Mouse (Mus musculus) heart, adult 2 months (tissue): Measurements from ENCODE around the gene Akr1b3. TPM values are rescaled to one million over a fixed set of nuclear protein-coding genes. Genes with fewer than 3 reads are reported as not detected.

Source experiments
- DNase-seq, 2 experiments: peaks; one replicate each; pipeline ENCODE4 v3.0.0; 2021
- H3K27ac ChIP-seq: fragments of 200-600 bp; 2 replicates; pipeline ENCODE4 v1.8.1; 2022
- H3K27me3 ChIP-seq: fragments of 200-500 bp; 2 replicates; pipeline ENCODE4 v1.6.1; 2012; ENCODE audit warnings: mild to moderate bottlenecking, low read length, inconsistent platforms, mixed read lengths; ENCODE audit not compliant: control insufficient read depth, insufficient read depth
- H3K36me3 ChIP-seq: fragments of 200-500 bp; 2 replicates; pipeline ENCODE4 v1.6.1; 2012; ENCODE audit warnings: low read length, inconsistent platforms; ENCODE audit not compliant: control insufficient read depth, insufficient read depth
- H3K4me1 ChIP-seq: fragments of 200-500 bp; 2 replicates; pipeline ENCODE4 v1.6.1; 2011; ENCODE audit warnings: low read length; ENCODE audit not compliant: control insufficient read depth, insufficient read depth
- H3K4me3 ChIP-seq: fragments of 200-600 bp; 2 replicates; pipeline ENCODE4 v1.8.1; 2022
- H3K79me2 ChIP-seq: fragments of 200-500 bp; replicated peaks from 2 replicates; pipeline ENCODE4 v1.6.1; 2012; ENCODE audit warnings: mild to moderate bottlenecking, inconsistent platforms, low read length, moderate library complexity, mixed read lengths; ENCODE audit not compliant: control insufficient read depth, insufficient read depth
- H3K9ac ChIP-seq: fragments of 200-500 bp; 2 replicates; pipeline ENCODE4 v1.6.1; 2012; ENCODE audit warnings: low read depth, mild to moderate bottlenecking, control low read depth, inconsistent platforms, low read length, mixed read lengths
- CTCF ChIP-seq: fragments of 200-600 bp; IDR thresholded peaks from 2 replicates; pipeline ENCODE4 v1.8.1; 2022; ENCODE audit warnings: antibody characterized with exemption, mild to moderate bottlenecking, moderate library complexity
- EP300 ChIP-seq: fragments of 200-500 bp; IDR thresholded peaks from 2 replicates; pipeline ENCODE4 v1.6.1; 2011; ENCODE audit warnings: low read depth, low read length, control low read depth; ENCODE audit not compliant: insufficient read depth
- POLR2A ChIP-seq: fragments of 200-500 bp; IDR thresholded peaks from 2 replicates; pipeline ENCODE4 v1.6.1; 2011; ENCODE audit warnings: mild to moderate bottlenecking, low read depth, low read length, control low read depth; ENCODE audit not compliant: insufficient read depth
- WGBS: fragments of 180-500 bp; shearing (Covaris S2); methylation state at CpG from one replicate; pipeline ENCODE4 v1.1.7; 2018; 5-methylcytosine and 5-hydroxymethylcytosine counted together
- intact Hi-C: fragments of 180-260 bp; cut with DNase I; formaldehyde crosslinking; loops from one replicate; pipeline ENCODE4 v1.15.1; 2025
- polyA plus RNA-seq: library from polyadenylated mRNA; depleted of rRNA; stranded (reverse); fragments of >200 nt; gene quantifications from 2 replicates; pipeline ENCODE4 v1.2.3, GENCODE M21; 2012
- total RNA-seq, 2 experiments: library from RNA; stranded (reverse); gene quantifications; 2 replicates each; pipeline ENCODE4 v1.2.3; 2021

The Akr1b3 gene
- total and polyA plus RNA-seq, 3 experiments = 266 to 352 (median 282) TPM

GRCm38 (mm10) chr6:34292882-34293487, 24.3 kb downstream of the Akr1b3 start:
- H3K27ac ChIP-seq = no peak overlapping the region
- no peaks in the 10 kb centered on the region for H3K79me2 ChIP-seq
- WGBS = 24% methylated on average over 9 of the region's 9 CpGs
- DNase-seq = peak; percentile 69 to 81
- no peak overlapping the region for H3K4me3 ChIP-seq
- peak; percentile 95 for TF ChIP-seq EP300
- no peak for TF ChIP-seq POLR2A
- TF ChIP-seq CTCF = peak; percentile 80
- H3K9ac ChIP-seq = no peak overlapping the region
- H3K27me3 ChIP-seq = no peaks in the 10 kb centered on the region
- H3K36me3 ChIP-seq = no peaks in the 10 kb centered on the region
- H3K4me1 ChIP-seq = peaks cover 1% of the 10 kb centered on the region; the same call in 1 of the 2 replicates
- intact Hi-C loops = loop anchor here (1.0 to 10.0 kb wide), 5 partner anchors 24 to 462 kb away; partner anchors contain the start of gene Akr1b3

GRCm38 (mm10) chr6:34292196-34292881, 24.9 kb downstream of the Akr1b3 start:
- H3K36me3 ChIP-seq = no peaks in the 10 kb centered on the region
- no peak overlapping the region for H3K27ac ChIP-seq
- H3K79me2 ChIP-seq = no peaks in the 10 kb centered on the region
- H3K9ac ChIP-seq = no peak overlapping the region
- no peak for DNase-seq
- no peak overlapping the region for H3K4me3 ChIP-seq
- peaks cover 1% of the 10 kb centered on the region; the same call in 1 of the 2 replicates for H3K4me1 ChIP-seq
- TF ChIP-seq POLR2A (no peak), CTCF (no peak), EP300 (no peak)
- intact Hi-C loops = loop anchor here (2.0 to 10.0 kb wide), 3 partner anchors 24 to 462 kb away; partner anchors contain the start of gene Akr1b3
- H3K27me3 ChIP-seq = no peaks in the 10 kb centered on the region
- WGBS = 53% methylated on average over 11 of the region's 11 CpGs

GRCm38 (mm10) chr6:34290681-34291080, 26.6 kb downstream of the Akr1b3 start:
- Histone ChIP-seq H3K36me3 (no peaks in the 10 kb centered on the region), H3K4me1 (peaks cover 1% of the 10 kb centered on the region; the same call in 1 of the 2 replicates), H3K4me3 (no peak overlapping the region), H3K79me2 (no peaks in the 10 kb centered on the region), H3K27me3 (no peaks in the 10 kb centered on the region), H3K9ac (no peak overlapping the region), H3K27ac (no peak overlapping the region)
- 69% methylated on average over 8 of the region's 8 CpGs for WGBS
- TF ChIP-seq CTCF (no peak), POLR2A (no peak), EP300 (no peak)
- no peak for DNase-seq
- intact Hi-C loops = loop anchor here (5.0 to 10.0 kb wide), 2 partner anchors 82 to 464 kb away; no protein-coding TSS in a partner anchor

GRCm38 (mm10) chr6:34290091-34290490, 27.2 kb downstream of the Akr1b3 start:
- 89% methylated on average over 17 of the region's 17 CpGs for WGBS

GRCm38 (mm10) chr6:34288098-34288497, 29.2 kb downstream of the Akr1b3 start:
- H3K27me3 ChIP-seq = no peaks in the 10 kb centered on the region
- peaks cover 1% of the 10 kb centered on the region; the same call in 1 of the 2 replicates for H3K4me1 ChIP-seq
- DNase-seq = peak; percentile 62 to 79
- H3K79me2 ChIP-seq = no peaks in the 10 kb centered on the region
- TF ChIP-seq POLR2A (no peak), EP300 (peak; percentile 90)
- WGBS = 47% methylated on average over 10 of the region's 10 CpGs
- no peak overlapping the region for H3K4me3 ChIP-seq
- H3K27ac ChIP-seq = peak overlapping the region; percentile 43
- intact Hi-C loops = no loop called here
- no peaks in the 10 kb centered on the region for H3K36me3 ChIP-seq
- H3K9ac ChIP-seq = no peak overlapping the region

More at GRCm38 (mm10) chr6:34290091-34290490, 27.2 kb downstream of the Akr1b3 start:
- Histone ChIP-seq H3K9ac (no peak overlapping the region), H3K79me2 (no peaks in the 10 kb centered on the region), H3K4me3 (no peak overlapping the region), H3K36me3 (no peaks in the 10 kb centered on the region), H3K27ac (no peak overlapping the region), H3K27me3 (no peaks in the 10 kb centered on the region), H3K4me1 (peaks cover 1% of the 10 kb centered on the region; the same call in 1 of the 2 replicates)
- DNase-seq = peak in 1 of 2 experiments; percentile 26
- intact Hi-C loops = loop anchor here (5.0 to 10.0 kb wide), 2 partner anchors 82 to 465 kb away; no protein-coding TSS in a partner anchor
- TF ChIP-seq CTCF = no peak
- TF ChIP-seq EP300 = no peak
- TF ChIP-seq POLR2A = no peak

- WGBS = 68% methylated on average over 3 of the region's 3 CpGs
- Histone ChIP-seq H3K27me3 (no peaks in the 10 kb centered on the region), H3K27ac (no peak overlapping the region)
Observed at GRCm38 (mm10) chr6:34286841-34287240, 30.4 kb downstream of the Akr1b3 start.

More at GRCm38 (mm10) chr6:34286841-34287240, 30.4 kb downstream of the Akr1b3 start:
- no peaks in the 10 kb centered on the region for H3K36me3 ChIP-seq
- intact Hi-C loops = no loop called here
- no peak for DNase-seq
- no peak overlapping the region for H3K4me3 ChIP-seq
- TF ChIP-seq POLR2A (no peak), EP300 (no peak), CTCF (no peak)
- H3K9ac ChIP-seq = no peak overlapping the region
- H3K79me2 ChIP-seq = no peaks in the 10 kb centered on the region
- H3K4me1 ChIP-seq = no peaks in the 10 kb centered on the region
